Mouse (Mus musculus): ENCODE measurements at regions not wholly inside any gene's neighbourhood (a gene's known extent, or its start where the extent isn't known, plus 50 kb on each side); places are given as distances from the start of the nearest gene placed in this dataset.

GRCm38 (mm10) chr13:99075467-99075866 lies 91.1 kb upstream of the 1700024P04Rik start:
- peaks cover 9% of the 10 kb centered on the region for H3K4me1 ChIP-seq (replicated peaks)
- H3K27ac ChIP-seq (ENCODE audit: poor library complexity, severe bottlenecking): no peak overlapping the region
- WGBS: 85% methylated on average over 4 of the region's 4 CpGs
- H3K9me3 ChIP-seq (replicated peaks): no peaks in the 10 kb centered on the region; the same call in 1 of the 2 replicates
- no peak overlapping the region for H3K9ac ChIP-seq
- no peaks in the 10 kb centered on the region for H3K36me3 ChIP-seq
- no peak for ATAC-seq (ENCODE audit: insufficient number of reproducible peaks, low FRiP score)
- H3K4me3 ChIP-seq: no peak overlapping the region
- no peaks in the 10 kb centered on the region for H3K27me3 ChIP-seq (replicated peaks)
- no peak overlapping the region for H3K4me2 ChIP-seq

- 64% methylated on average over 8 of the region's 8 CpGs for WGBS
- H3K4me2 ChIP-seq: no peak overlapping the region
- H3K4me3 ChIP-seq: no peak overlapping the region
- ATAC-seq (ENCODE audit: insufficient number of reproducible peaks, low FRiP score): no peak
- H3K9ac ChIP-seq: no peak overlapping the region
- H3K27me3 ChIP-seq (replicated peaks): no peaks in the 10 kb centered on the region
- H3K4me1 ChIP-seq (replicated peaks): peaks cover 9% of the 10 kb centered on the region
- H3K27ac ChIP-seq (ENCODE audit: poor library complexity, severe bottlenecking): no peak overlapping the region
- H3K36me3 ChIP-seq: no peaks in the 10 kb centered on the region
- no peaks in the 10 kb centered on the region; the same call in 1 of the 2 replicates for H3K9me3 ChIP-seq (replicated peaks)
Measured at GRCm38 (mm10) chr13:99071821-99072414, 87.6 kb upstream of the 1700024P04Rik start.

- Histone ChIP-seq H3K4me2 (no peak overlapping the region), H3K36me3 (no peaks in the 10 kb centered on the region), H3K9ac (no peak overlapping the region), H3K4me3 (no peak overlapping the region), H3K4me1 (replicated peaks) (peaks cover 9% of the 10 kb centered on the region), H3K27me3 (replicated peaks) (no peaks in the 10 kb centered on the region), H3K9me3 (replicated peaks) (no peaks in the 10 kb centered on the region; the same call in 1 of the 2 replicates), H3K27ac (ENCODE audit: poor library complexity, severe bottlenecking) (no peak overlapping the region)
- ATAC-seq (ENCODE audit: insufficient number of reproducible peaks, low FRiP score): no peak
- 14% methylated on average over 6 of the region's 6 CpGs for WGBS
Measured at GRCm38 (mm10) chr13:99071413-99071812, 87.0 kb upstream of the 1700024P04Rik start.

- Histone ChIP-seq H3K27me3 (replicated peaks) (no peaks in the 10 kb centered on the region), H3K4me3 (no peak overlapping the region), H3K4me1 (replicated peaks) (peaks cover 9% of the 10 kb centered on the region), H3K4me2 (no peak overlapping the region), H3K9me3 (replicated peaks) (no peaks in the 10 kb centered on the region; the same call in 1 of the 2 replicates), H3K9ac (no peak overlapping the region), H3K36me3 (no peaks in the 10 kb centered on the region), H3K27ac (ENCODE audit: poor library complexity, severe bottlenecking) (no peak overlapping the region)
- ATAC-seq (ENCODE audit: insufficient number of reproducible peaks, low FRiP score): no peak
- 88% methylated on average over 10 of the region's 10 CpGs for WGBS
Measured at GRCm38 (mm10) chr13:99069767-99070166, 85.4 kb upstream of the 1700024P04Rik start.

- H3K27me3 ChIP-seq (replicated peaks): no peaks in the 10 kb centered on the region
- no peak overlapping the region for H3K27ac ChIP-seq (ENCODE audit: poor library complexity, severe bottlenecking)
- no peak for ATAC-seq (ENCODE audit: insufficient number of reproducible peaks, low FRiP score)
- peaks cover 9% of the 10 kb centered on the region for H3K4me1 ChIP-seq (replicated peaks)
- no peaks in the 10 kb centered on the region for H3K36me3 ChIP-seq
- no peaks in the 10 kb centered on the region for H3K9me3 ChIP-seq (replicated peaks)
- H3K9ac ChIP-seq: no peak overlapping the region
- WGBS: 72% methylated on average over 1 of the region's 1 CpGs
- H3K4me3 ChIP-seq: no peak overlapping the region
- H3K4me2 ChIP-seq: no peak overlapping the region
Measured at GRCm38 (mm10) chr13:99067504-99067903, 83.1 kb upstream of the 1700024P04Rik start.

- Histone ChIP-seq H3K27me3 (replicated peaks) (no peaks in the 10 kb centered on the region), H3K9me3 (replicated peaks) (no peaks in the 10 kb centered on the region), H3K4me1 (replicated peaks) (peaks cover 4% of the 10 kb centered on the region; the same call in 1 of the 2 replicates), H3K9ac (no peak overlapping the region), H3K27ac (ENCODE audit: poor library complexity, severe bottlenecking) (no peak overlapping the region), H3K4me3 (no peak overlapping the region), H3K4me2 (no peak overlapping the region), H3K36me3 (no peaks in the 10 kb centered on the region)
- no peak for ATAC-seq (ENCODE audit: insufficient number of reproducible peaks, low FRiP score)
- 79% methylated on average over 4 of the region's 4 CpGs for WGBS
Measured at GRCm38 (mm10) chr13:99063431-99063830, 79.1 kb upstream of the 1700024P04Rik start.

GRCm38 (mm10) chr13:99062936-99063335 lies 78.6 kb upstream of the 1700024P04Rik start:
- H3K4me3 ChIP-seq: no peak overlapping the region

GRCm38 (mm10) chr13:99058131-99058970 lies 74.0 kb upstream of the 1700024P04Rik start:
- H3K27me3 ChIP-seq (replicated peaks): peaks cover 4% of the 10 kb centered on the region; the same call in 1 of the 2 replicates
- WGBS: 71% methylated on average over 13 of the region's 13 CpGs
- no peak overlapping the region for H3K4me2 ChIP-seq
- no peak for ATAC-seq (ENCODE audit: insufficient number of reproducible peaks, low FRiP score)
- H3K27ac ChIP-seq (ENCODE audit: poor library complexity, severe bottlenecking): no peak overlapping the region
- H3K36me3 ChIP-seq: no peaks in the 10 kb centered on the region
- H3K9ac ChIP-seq: no peak overlapping the region
- H3K4me3 ChIP-seq: no peak overlapping the region
- H3K9me3 ChIP-seq (replicated peaks): no peaks in the 10 kb centered on the region
- H3K4me1 ChIP-seq (replicated peaks): peaks cover 16% of the 10 kb centered on the region

More at GRCm38 (mm10) chr13:99062936-99063335, 78.6 kb upstream of the 1700024P04Rik start:
- no peaks in the 10 kb centered on the region for H3K27me3 ChIP-seq (replicated peaks)
- no peak overlapping the region for H3K27ac ChIP-seq (ENCODE audit: poor library complexity, severe bottlenecking)
- WGBS: 83% methylated on average over 3 of the region's 3 CpGs
- H3K4me1 ChIP-seq (replicated peaks): peaks cover 5% of the 10 kb centered on the region; the same call in 1 of the 2 replicates
- H3K9ac ChIP-seq: no peak overlapping the region
- no peaks in the 10 kb centered on the region for H3K9me3 ChIP-seq (replicated peaks)
- no peaks in the 10 kb centered on the region for H3K36me3 ChIP-seq
- no peak for ATAC-seq (ENCODE audit: insufficient number of reproducible peaks, low FRiP score)
- no peak overlapping the region for H3K4me2 ChIP-seq

GRCm38 (mm10) chr13:99057696-99058095 lies 73.3 kb upstream of the 1700024P04Rik start:
- Histone ChIP-seq H3K9ac (no peak overlapping the region), H3K4me3 (no peak overlapping the region), H3K4me2 (no peak overlapping the region), H3K27ac (ENCODE audit: poor library complexity, severe bottlenecking) (no peak overlapping the region), H3K27me3 (replicated peaks) (peaks cover 4% of the 10 kb centered on the region; the same call in 1 of the 2 replicates), H3K4me1 (replicated peaks) (peaks cover 16% of the 10 kb centered on the region), H3K36me3 (no peaks in the 10 kb centered on the region), H3K9me3 (replicated peaks) (no peaks in the 10 kb centered on the region)
- WGBS: 74% methylated on average over 6 of the region's 6 CpGs
- ATAC-seq (ENCODE audit: insufficient number of reproducible peaks, low FRiP score): no peak

GRCm38 (mm10) chr13:99057293-99057588 lies 72.9 kb upstream of the 1700024P04Rik start:
- Histone ChIP-seq H3K9me3 (replicated peaks) (no peaks in the 10 kb centered on the region), H3K4me1 (replicated peaks) (peaks cover 16% of the 10 kb centered on the region), H3K4me2 (no peak overlapping the region), H3K9ac (no peak overlapping the region), H3K27ac (ENCODE audit: poor library complexity, severe bottlenecking) (no peak overlapping the region), H3K36me3 (no peaks in the 10 kb centered on the region), H3K27me3 (replicated peaks) (peaks cover 4% of the 10 kb centered on the region; the same call in 1 of the 2 replicates), H3K4me3 (no peak overlapping the region)
- 65% methylated on average over 3 of the region's 3 CpGs for WGBS
- ATAC-seq (ENCODE audit: insufficient number of reproducible peaks, low FRiP score): no peak

- peaks cover 16% of the 10 kb centered on the region for H3K4me1 ChIP-seq (replicated peaks)
- no peaks in the 10 kb centered on the region for H3K9me3 ChIP-seq (replicated peaks)
- H3K9ac ChIP-seq: no peak overlapping the region
- ATAC-seq (ENCODE audit: insufficient number of reproducible peaks, low FRiP score): no peak
- no peak overlapping the region for H3K4me2 ChIP-seq
- 76% methylated on average over 19 of the region's 19 CpGs for WGBS
- no peaks in the 10 kb centered on the region for H3K36me3 ChIP-seq
- H3K27me3 ChIP-seq (replicated peaks): peaks cover 4% of the 10 kb centered on the region; the same call in 1 of the 2 replicates
- H3K27ac ChIP-seq (ENCODE audit: poor library complexity, severe bottlenecking): no peak overlapping the region
- H3K4me3 ChIP-seq: no peak overlapping the region
Measured at GRCm38 (mm10) chr13:99056432-99057292, 72.3 kb upstream of the 1700024P04Rik start.
